Mouse (Mus musculus) testis, adult 2 months (tissue): ENCODE measurements around the gene Wif1.

Experiments used
- CTCF ChIP-seq: fragments of 200-500 bp; IDR thresholded peaks from 2 replicates; pipeline ENCODE4 v1.5.1; 2012; ENCODE audit warnings: low read depth, mild to moderate bottlenecking, inconsistent platforms, low read length, moderate library complexity; ENCODE audit not compliant: control insufficient read depth, insufficient read depth, insufficient replicate concordance
- POLR2A ChIP-seq: fragments of 200-500 bp; IDR thresholded peaks from 2 replicates; pipeline ENCODE4 v1.6.1; 2012; ENCODE audit warnings: low read depth, mild to moderate bottlenecking, inconsistent platforms, low read length, moderate library complexity; ENCODE audit not compliant: control insufficient read depth

GRCm38 (mm10) chr10:121120751-121121150 lies 87.0 kb downstream of the Wif1 start:
- TF ChIP-seq CTCF (no peak), POLR2A (no peak)
